Mouse (Mus musculus) T-cell, adult 2 months (primary cell): ENCODE data around the gene Tacr3.

Experiments used
- DNase-seq: peaks from one replicate; pipeline ENCODE4 v3.0.0; 2022; ENCODE audit warnings: low spot score

The Tacr3 gene

DNA sequence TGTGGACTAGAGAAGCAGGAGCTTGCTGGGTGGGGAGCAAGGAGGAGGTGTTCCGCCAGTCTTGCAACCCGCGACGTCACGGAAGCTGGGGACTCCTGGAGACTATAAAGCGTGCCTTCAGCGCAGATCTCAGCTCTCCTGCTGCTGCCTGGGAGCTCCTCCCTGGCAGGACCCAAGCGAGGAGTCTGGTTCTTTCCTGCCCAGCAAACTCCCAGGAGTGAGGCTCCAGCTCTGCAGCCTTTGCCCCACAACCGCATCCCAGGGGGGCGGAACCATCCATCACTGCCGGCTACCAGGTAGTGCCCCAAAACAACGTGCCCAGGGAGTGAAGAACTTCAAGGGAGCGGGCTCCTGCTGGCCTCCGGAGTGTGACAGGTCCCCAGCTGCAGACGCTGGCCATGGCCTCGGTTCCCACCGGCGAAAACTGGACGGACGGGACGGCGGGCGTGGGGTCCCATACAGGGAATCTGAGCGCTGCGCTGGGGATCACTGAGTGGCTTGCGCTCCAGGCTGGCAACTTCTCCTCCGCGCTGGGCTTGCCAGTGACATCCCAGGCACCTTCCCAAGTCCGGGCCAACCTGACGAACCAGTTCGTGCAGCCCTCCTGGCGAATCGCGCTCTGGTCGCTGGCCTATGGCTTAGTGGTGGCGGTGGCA, at the start of gene Tacr3:
Gene Tacr3 (plus strand): TSS at position 133 of the 656 bp plus-strand sequence.
- no peak for DNase-seq

DNA sequence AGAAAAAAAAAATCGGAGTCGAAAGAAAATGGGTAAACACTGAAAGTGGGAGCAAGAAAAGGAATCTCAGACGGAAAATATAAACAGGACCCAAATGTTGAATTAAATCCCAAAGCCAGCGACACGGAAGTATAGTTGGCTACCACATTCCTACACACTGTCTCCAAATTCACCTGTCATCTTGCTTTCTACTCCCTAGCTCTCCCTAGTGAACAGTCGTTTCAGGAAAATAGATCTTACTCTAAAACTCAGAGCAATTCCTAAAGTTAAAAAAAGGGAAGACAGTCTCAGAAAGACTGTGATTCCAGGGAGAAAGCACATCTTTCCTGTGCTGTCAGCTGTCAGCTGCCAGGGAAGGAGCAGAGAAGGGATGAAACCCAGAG, 324 bp upstream of the Tacr3 start:
- DNase-seq, result no peak

DNA sequence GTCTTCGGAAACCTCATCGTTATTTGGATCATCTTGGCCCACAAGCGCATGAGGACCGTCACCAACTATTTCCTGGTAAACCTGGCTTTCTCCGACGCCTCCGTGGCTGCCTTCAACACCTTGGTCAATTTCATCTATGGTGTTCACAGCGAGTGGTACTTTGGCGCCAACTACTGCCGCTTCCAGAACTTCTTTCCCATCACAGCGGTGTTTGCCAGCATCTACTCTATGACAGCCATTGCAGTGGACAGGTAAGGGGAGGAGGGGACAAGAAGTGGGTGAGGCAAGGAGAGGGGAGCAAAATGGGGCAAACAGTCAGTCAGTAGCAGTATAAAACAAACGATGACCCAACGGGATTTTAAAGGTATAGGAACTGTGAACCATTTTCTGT, 719 bp downstream of the Tacr3 start:
- no peak for DNase-seq

- DNase-seq, result no peak
These were observed 22.5 kb downstream of the Tacr3 start for GRCm38 (mm10) chr3:134851342-134851741.

- DNase-seq, result no peak
These were observed 48.9 kb downstream of the Tacr3 start for GRCm38 (mm10) chr3:134877701-134878100.

GRCm38 (mm10) chr3:134895831-134896230, 67.0 kb downstream of the Tacr3 start:
- no peak for DNase-seq

GRCm38 (mm10) chr3:134908890-134909289, 80.1 kb downstream of the Tacr3 start:
- no peak for DNase-seq

GRCm38 (mm10) chr3:134934703-134935102, 105.9 kb downstream of the Tacr3 start:
- no peak for DNase-seq

- no peak for DNase-seq
These were observed 106.7 kb downstream of the Tacr3 start for GRCm38 (mm10) chr3:134935461-134935860.

DNA sequence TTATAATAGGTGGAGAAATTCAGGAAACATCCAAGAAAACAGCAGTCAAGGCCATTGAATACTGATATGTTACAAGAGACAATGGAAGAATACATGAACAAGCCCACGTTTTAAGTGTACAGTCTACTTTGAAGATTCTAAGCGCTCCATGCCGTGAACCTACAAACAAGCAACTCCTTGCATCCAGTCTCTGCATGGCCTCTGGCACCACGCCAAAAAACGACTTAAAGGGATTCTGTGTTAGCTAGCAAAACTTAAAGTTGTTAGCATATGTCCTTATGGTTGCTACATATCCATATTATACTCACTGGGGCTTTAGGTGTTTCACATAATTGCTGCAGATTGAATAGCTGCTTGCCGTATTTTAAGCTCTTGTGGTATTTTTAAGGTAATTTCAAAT, 134.7 kb downstream of the Tacr3 start:
- no peak for DNase-seq

DNA sequence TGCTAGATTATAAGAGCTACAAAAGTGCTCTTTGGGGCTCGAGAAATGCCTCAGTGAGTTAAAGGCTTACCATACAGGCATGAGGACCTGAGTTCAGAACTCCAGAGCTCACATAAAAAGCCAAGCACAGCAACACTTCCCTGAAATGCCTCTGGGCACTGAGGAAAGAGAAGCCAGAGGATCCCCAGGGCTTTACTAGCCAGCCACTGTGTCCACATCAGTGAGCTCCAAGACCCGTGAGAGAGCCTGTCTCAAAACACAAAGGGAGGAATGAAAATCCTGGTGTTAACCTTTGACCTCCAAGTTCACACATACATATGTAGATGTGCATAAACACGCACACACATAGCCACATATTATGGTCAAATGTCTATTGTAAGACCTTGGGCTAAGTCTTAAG, 150.1 kb downstream of the Tacr3 start:
- no peak for DNase-seq

DNA sequence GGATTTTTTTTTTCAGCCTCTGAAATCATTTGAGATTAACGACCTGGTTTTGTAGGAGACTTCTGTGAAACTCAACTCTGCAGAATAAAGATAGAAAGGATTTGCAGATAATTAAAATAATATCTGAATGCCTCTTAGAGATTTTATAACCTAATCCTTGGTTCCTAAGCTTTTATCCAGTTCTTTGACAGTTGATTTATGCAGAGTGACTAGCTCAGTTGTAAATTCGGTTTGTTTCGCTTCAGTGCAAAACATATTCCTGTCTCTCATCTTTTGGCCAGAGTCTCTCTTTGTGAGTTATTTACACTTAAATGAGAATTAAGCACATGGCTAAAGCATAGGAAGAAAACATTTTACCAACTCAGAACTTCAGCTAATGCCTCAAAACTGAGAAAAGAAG, 151.3 kb downstream of the Tacr3 start:
- DNase-seq, result no peak
